Mouse (Mus musculus) ovary, adult 18-20 months (tissue): Measurements from ENCODE around the gene Pex3.
A peak's percentile ranks its signal among the peaks of the same experiment; 100 is the strongest.

ENCODE experiments used
- DNase-seq: peaks from one replicate; pipeline ENCODE4 v3.0.0; 2022; ENCODE audit warnings: low spot score, mixed read lengths

Pex3 gene

GRCm38 (mm10) chr10:13552646-13553497 lies at the start of gene Pex3, which contains the start of gene Adat2:
Gene Pex3, minus strand, starts transcription at chr10:13553142.
Gene Adat2, plus strand, starts transcription at chr10:13552894.
- DNase-seq: peak; percentile 77

GRCm38 (mm10) chr10:13600926-13601325 lies 48.0 kb upstream of the Pex3 start:
- DNase-seq: no peak

GRCm38 (mm10) chr10:13597491-13597890 lies 44.5 kb upstream of the Pex3 start:
- no peak for DNase-seq

DNA sequence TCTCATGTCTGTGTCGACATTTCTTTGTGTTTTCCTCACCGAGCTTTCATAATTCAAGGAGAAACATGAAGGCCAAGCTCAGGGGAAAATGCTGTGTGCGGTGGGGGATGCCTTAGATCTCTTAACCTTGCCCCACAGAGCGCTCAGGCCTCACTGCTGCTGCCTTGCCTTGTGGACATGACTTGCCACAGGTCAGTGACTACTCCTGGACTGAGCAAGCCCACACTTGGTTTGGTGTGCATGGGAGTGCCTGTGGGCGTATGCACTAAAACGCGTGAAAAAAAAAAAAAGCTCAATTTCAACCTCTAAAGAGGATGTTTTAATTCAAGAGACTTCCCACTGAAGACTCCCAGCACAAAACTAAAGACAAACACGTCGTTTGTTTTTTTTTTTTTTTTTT lies 43.9 kb upstream of the Pex3 start:
- DNase-seq: no peak

GRCm38 (mm10) chr10:13596073-13596472 lies 43.1 kb upstream of the Pex3 start:
- DNase-seq: no peak

GRCm38 (mm10) chr10:13593529-13593928 lies 40.6 kb upstream of the Pex3 start:
- DNase-seq: no peak

DNA sequence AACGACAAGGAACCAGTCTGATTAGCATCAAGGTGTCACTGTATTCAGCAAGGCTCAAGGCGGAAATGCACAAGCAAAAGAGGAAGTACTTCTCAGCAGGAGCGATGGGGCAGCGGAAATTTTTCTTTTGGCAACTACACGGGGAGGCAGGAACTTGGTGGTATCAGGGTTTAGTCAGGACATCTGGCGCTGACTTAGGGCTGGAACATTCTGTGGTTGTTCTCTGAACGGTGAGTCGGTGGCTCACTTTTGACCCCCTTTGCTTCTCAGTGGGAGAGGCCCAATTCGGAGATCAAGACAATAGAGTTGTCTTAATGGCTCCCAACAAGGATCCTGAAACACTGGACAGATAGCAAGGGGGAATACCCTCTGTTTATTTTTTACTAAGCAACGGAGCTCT lies 39.3 kb upstream of the Pex3 start:
- no peak for DNase-seq

- no peak for DNase-seq
Observed at GRCm38 (mm10) chr10:13587914-13588313, 35.0 kb upstream of the Pex3 start.

- no peak for DNase-seq
Observed at GRCm38 (mm10) chr10:13577123-13577522, 24.2 kb upstream of the Pex3 start.

DNA sequence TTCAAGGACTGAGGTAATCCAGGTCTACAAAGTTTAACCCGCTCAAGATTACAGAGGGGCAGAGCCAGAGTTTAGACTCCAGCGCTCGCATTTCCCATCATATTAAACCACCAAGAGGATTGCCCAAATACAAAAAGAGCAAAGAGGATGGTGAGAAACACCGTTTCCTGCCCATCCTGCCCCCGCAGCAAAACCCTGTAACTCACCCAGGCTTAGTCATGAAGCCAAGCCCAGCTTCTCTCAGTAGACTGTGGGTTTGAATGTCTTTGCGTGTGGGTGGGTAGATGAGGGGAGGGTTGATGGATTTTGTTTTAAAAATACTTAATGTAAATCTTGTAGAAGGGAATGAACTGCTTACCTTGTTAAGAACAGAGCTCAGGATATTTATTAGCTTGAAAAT lies 19.5 kb upstream of the Pex3 start:
- no peak for DNase-seq

DNA sequence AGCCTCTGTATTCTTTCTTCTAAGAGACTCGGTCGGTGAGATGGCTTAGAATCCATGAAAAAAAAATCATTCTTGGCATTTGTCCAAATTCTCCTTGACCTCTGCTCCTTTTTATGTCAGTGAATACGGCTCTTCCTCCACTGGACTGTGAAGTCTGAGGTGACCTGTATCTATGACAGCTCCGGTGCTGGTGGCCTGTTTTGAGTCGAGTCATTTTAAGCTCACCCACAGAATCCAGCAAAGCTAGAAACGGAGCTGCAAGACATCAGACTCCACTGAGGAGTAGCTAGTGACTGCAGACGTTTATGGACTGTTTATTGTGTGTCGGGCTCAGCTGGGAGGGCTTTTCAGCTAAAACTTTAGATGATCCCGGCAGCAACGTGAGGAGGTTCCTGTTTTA lies 19.1 kb upstream of the Pex3 start:
- no peak for DNase-seq

DNA sequence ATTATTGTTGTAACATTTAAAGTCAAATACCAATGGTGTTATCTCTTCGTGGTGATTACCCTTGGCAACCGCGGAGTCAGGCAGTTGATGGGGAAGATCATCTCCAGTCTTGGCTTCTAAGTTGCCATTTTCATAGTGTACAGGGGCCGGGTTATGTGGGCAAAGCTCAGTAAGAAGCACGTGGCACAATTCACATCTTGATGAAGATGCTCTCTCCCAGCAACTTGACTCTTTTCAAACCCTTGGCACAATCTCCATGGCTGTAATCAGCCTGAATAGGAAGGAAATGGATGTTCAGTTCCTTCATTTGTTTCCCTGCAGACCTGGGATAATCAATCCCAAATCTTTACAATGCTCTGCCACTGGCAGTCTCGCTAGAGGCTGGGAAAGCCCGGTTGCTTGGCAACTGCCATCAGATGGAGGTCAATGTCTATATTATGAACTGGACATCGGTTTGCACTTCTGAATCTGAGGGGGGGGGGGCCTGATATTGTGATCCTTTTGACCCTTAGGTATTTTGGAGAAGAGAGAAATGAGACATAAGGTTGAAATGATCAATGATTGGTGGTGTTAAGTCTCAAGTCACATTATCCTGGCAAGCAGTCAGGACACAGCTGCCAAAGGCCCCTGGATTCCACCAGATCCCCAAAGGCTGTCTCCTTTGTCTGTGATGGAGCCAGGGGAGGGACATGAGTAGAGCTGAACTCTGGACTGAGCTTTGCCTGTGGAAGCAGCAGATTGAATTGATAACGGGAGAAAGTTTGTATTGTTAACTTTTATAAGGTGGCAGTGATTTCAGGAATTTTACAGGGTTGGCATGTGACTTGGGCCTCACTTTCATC lies 18.0 kb upstream of the Pex3 start:
- no peak for DNase-seq

DNA sequence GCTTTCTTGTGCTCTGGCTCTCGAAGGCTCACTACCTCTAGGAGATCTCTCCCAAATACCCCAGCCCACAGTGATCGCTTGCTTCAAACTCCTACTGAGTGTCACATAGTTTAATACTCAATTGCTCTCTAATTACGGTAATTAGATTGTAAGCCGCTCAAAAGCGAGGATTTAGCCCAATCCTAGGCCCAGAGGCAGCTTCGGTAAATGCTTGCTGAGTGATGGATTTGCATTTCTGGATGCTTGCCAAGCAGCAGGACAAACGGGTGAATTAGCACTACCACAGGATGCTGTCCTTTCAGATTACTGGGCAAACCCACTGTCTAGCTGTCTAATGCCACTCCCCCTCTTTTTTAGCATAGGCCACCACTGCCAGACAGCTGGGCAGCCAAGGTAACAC lies 16.9 kb upstream of the Pex3 start:
- no peak for DNase-seq

DNA sequence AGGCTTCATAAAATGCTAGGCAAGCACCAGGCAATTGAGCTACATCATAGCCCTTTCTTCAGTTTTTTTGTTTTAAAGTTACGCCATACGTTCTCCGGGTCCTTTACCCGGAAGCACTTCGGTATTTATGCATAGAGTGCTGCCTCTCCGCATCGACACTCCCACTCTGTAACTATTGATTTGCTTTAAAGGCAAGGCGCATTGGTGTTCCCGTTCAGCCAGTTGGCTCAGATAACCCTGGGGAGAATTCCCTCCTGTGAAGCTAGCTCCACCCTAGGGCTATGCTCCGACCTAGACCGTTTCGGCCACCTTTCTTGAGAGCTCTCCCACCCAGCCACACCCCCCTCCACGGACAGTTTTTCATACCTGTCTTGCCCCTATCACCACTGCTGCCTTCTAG lies 13.5 kb upstream of the Pex3 start:
- DNase-seq: no peak

- DNase-seq: no peak
Observed at GRCm38 (mm10) chr10:13565080-13565448, 12.1 kb upstream of the Pex3 start.

GRCm38 (mm10) chr10:13564364-13565079 lies 11.6 kb upstream of the Pex3 start:
- DNase-seq: peak; percentile 2

DNA sequence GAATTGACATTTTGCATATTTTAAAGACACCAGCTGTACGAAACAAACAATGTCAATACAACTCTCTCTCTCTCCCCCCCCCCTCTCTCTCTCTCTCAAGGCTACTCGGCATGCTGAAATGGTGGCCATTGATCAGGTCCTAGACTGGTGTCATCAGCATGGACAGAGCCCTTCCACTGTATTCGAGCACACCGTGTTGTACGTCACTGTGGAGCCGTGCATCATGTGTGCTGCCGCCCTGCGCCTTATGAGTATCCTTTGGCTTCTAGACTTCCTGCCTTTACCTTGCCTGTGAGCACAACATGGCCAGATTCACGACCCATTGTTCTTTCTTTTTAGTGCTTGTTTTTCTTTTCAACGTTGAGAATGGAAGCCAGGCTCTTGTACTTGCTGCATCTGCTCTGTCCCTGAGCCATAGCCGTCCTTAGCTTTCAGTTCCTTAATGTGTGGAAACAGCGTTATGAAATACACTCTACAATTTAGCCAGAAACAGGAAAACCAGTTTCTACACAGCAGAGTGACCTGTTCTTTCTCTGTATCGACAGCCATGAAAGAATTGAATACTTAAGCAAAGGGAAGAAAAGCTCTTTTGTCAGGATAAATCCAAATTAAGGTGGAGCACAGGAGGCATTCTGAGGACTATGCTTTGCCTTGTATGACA lies 7.2 kb upstream of the Pex3 start:
- DNase-seq: no peak

- DNase-seq: no peak
Observed at GRCm38 (mm10) chr10:13554316-13554715, 1.4 kb upstream of the Pex3 start.

GRCm38 (mm10) chr10:13553498-13553985 lies 600 bp upstream of the Pex3 start:
- DNase-seq: no peak

GRCm38 (mm10) chr10:13541721-13542120 lies 11.2 kb downstream of the Pex3 start:
- no peak for DNase-seq

GRCm38 (mm10) chr10:13539769-13540333 lies 13.1 kb downstream of the Pex3 start:
- no peak for DNase-seq
